Mouse (Mus musculus) mesoderm, embryonic 11.5 days (tissue): Measurements from ENCODE around the gene Frmd4a.
A peak's percentile ranks its signal among the peaks of the same experiment; 100 is the strongest.

Source experiments
- DNase-seq: peaks from one replicate; pipeline ENCODE4 v3.0.0-alpha.2; 2012; ENCODE audit warnings: low read depth, low spot score

Gene Frmd4a

GRCm38 (mm10) chr2:4137493-4137892 is 120.0 kb downstream of the Frmd4a start:
- DNase-seq: no peak

DNA sequence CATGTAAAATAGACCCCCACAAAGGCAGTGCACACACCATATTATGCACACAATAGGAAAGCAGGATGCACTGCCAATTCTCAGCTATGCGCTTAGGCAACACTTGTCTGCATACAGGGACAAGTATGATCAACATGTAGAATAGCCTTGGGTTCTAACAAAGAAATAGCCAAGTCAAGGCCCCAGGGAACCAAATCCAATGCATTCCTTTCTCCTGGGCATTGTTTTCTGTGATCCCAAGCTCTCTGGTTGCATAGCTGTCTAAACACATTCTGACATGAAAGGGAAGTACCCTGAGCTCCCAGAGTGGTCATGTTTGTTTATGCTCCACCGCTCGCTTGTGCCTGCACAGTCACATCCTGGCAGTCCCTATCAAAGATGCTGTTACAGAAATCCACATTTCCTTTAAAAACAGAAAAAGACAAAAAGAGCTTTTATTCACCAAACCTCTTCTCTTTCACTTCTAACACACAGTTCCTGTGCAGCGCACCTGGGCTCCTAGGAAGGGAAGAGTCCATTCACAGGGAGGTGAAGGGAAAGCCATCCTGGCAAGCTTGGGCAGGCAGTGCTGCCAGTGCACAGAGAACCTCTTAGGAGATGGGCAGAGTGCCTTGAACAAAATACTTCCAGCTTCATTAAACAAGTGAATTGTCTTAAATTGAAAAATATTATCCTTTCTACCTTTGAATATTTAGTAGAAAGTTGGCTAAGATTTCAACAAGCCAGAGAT is 124.9 kb downstream of the Frmd4a start:
- DNase-seq: peak; percentile 45

GRCm38 (mm10) chr2:4144424-4144823 is 126.9 kb downstream of the Frmd4a start:
- DNase-seq: no peak

- peak; percentile 27 for DNase-seq
These were observed 135.1 kb downstream of the Frmd4a start for GRCm38 (mm10) chr2:4152521-4153040.

- DNase-seq: peak; percentile 58
These were observed 135.7 kb downstream of the Frmd4a start for GRCm38 (mm10) chr2:4153131-4153631.

- DNase-seq: peak; percentile 22
These were observed 136.6 kb downstream of the Frmd4a start for GRCm38 (mm10) chr2:4154036-4154653.

- no peak for DNase-seq
These were observed 137.1 kb downstream of the Frmd4a start for GRCm38 (mm10) chr2:4154654-4155047.

DNA sequence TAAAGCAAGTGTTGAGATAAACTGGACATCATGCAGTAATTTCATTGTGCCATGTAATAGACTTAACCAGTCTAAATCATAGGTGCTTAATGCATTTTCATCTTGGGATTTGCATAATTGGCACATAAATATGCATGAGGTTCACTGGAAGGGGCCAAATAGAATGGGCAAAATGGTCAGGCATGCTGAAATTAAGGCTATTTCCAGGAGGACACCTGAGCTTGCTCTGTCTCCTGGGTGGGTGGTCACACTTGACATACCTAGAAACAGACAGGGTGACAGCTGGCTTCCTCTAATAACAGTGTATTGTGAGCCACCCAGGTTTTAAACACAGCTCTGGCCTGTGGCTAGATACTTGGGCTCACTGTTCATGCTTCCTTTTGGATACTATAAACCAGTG is 137.9 kb downstream of the Frmd4a start:
- DNase-seq: no peak

GRCm38 (mm10) chr2:4156511-4156910 is 139.0 kb downstream of the Frmd4a start:
- no peak for DNase-seq

DNA sequence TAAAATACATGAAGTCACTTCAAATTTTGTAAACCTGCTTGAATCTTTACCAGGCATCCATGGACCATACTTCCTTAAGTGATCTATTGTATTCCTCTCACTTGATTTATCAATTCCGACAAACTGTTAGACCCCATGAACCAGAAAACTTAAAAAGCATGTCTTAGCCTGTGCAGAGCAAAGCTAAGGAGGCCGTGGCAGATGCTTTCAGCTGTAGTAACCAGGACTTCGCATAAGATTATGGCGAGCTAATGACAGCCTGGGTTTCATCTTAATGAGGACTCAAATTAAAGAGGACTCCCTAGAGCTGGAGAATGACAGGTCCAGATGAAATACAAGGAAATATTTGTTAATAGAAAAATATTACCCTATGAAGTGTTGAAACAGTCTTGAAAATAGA is 139.9 kb downstream of the Frmd4a start:
- no peak for DNase-seq

GRCm38 (mm10) chr2:4159574-4160203 is 142.2 kb downstream of the Frmd4a start:
- DNase-seq: peak; percentile 17

- DNase-seq: no peak
These were observed 148.7 kb downstream of the Frmd4a start for GRCm38 (mm10) chr2:4166191-4166590.

DNA sequence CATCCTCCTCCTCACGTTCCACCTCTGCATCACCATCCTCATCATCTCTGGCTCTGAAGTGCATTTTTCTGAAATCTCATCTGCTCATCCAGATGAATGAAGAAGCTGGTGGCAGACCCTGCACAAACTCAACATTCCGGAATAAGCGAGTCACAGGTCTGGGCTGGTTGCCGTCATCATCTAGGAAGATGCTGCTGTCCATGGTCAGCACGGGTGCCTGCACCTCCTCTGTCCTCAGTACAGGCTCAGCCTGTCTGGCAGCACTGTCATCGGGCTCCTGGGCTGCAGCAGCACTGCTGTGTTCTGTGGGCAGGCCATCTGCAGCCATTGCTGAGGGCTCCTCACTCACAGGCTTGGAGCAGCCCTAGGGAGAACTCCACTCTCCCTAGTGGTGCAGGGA is 149.6 kb downstream of the Frmd4a start:
- DNase-seq: no peak

DNA sequence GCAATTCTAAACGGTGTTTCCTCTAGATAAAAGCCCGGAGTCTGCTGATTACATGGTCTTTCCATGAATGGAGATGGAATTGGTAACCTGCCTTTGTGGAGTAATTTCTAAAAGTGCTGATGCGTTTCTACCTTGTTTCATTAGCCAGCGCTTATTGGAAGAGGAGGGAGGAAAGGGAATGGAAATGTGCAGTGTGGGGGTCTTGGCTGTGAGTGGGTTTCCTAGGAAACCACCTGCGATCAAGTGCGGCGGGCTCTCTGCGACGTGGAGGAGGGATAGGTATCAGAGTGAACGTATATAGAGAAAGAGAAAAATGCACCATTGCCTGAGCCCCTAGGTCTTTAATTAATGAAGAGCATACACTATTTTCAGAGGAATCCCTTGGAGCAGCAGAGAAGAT is 152.2 kb downstream of the Frmd4a start:
- DNase-seq: no peak

GRCm38 (mm10) chr2:4170189-4170588 is 152.7 kb downstream of the Frmd4a start:
- no peak for DNase-seq

GRCm38 (mm10) chr2:4184991-4185390 is 167.5 kb downstream of the Frmd4a start:
- no peak for DNase-seq

DNA sequence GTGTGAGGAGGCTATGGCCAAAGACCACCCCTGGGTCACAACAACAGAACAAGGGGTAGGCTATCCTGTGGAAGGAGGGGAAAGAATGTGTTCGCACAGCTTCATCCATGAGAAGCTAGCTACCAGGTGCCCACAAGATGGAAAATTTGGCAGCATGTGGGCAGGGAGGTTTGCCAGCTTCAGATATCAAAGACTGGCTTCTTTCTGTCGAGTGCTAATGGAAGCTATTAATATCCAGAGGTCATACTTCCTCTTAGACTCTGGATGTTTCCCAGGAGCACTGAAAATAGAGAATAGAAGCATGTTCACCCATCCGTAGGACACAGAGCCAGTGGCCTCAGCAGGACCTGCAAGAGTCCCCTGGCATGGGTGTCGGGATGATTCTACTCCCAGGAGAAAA is 170.0 kb downstream of the Frmd4a start:
- DNase-seq: no peak

DNA sequence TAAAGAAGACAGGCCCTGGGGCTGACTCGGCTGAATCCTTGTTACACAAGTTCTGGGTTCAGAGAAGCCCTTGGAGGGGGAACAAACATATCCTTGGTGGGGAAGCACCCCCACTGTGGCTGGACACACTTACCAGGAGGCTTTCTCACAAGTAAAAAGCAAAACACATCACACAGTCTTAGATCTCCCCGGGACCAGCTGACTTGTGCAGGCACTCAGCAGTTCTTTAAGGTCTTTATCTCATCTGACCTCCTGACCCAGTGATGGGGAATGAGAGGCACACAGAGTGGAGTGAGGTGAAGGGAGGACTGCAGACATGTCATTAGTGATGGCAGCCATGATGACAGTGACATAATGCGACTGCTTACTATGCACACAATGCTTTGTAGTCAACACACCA is 170.8 kb downstream of the Frmd4a start:
- no peak for DNase-seq

- DNase-seq: no peak
These were observed 172.8 kb downstream of the Frmd4a start for GRCm38 (mm10) chr2:4190345-4190744.

DNA sequence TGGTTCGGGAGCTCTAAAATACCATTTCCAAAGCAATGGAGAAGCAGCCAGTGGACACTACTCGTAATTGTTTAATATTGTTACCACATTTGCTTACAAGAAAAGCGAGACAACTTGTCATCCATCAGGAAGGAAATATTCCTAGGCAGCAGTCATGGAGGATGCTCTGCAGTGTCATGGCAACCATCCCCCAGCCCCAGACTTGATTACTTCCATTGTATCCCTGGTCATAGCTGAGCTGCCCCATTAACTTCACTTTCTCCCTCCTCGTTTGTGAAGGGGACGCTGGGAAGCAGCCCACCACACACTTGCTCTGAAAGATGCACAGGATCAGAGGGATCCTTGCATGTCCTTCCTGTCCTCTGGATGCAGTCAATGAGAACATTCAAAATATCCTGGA is 173.5 kb downstream of the Frmd4a start:
- DNase-seq: peak; percentile 21

DNA sequence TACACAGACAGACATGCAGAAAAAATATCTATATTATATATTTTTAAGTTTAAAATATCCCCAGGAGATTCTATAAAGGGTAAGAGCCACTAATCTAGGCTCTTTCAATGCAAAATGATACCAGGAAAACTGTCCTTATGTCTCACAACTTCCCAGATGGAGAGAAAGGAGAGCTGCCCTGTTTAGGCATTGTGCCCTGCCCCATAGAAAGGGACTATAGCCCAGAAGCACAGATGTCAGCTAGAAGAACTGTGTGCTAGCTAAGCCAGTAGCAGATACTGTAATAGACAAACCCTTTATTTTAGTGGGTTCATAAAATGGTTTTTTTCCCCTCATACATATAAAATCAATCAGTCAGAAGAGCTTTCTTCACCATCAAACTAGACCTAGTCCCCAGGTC is 175.7 kb downstream of the Frmd4a start:
- DNase-seq: no peak

- no peak for DNase-seq
These were observed 177.0 kb downstream of the Frmd4a start for GRCm38 (mm10) chr2:4194324-4195014.
